Mouse (Mus musculus): Measurements from ENCODE around the gene Letm1.

The Letm1 gene

DNA sequence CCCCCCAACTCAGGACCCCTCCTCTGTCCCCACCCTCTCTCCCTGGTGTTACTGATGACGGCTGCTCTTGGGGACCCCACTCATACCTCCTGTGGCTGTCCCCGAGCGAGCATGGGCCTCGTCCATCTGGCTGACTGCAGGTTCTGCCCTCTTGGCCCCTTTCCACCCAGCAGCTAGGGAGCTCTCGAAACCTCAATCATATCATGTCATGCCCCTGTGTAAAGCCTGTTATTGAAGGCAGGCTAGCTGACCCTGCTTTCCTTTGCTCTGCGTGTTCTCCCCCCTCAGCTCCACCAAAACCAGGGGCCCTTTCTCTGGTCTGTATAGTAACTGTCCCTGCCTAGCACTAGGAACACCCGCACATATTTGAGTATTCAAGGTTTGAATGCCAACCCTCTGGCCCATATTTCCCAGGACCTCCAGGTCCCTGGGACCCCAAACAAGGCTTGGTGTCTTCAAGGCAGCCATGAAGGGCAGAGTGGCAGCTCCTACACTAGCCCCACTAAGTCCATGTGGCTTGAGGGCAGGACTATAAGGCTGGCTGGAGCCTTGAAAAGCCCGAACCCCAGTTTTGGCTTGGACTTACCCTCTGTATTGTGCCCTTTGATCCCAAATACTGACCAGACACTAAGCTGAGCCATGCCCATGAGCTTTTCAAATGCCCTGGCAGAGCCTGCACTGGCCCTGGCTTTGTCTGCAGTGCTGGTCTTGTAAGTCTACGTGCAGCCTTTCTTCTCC is 76.8 kb downstream of the Letm1 start:
- no peak for DNase-seq

GRCm38 (mm10) chr5:33704945-33705611 is 77.5 kb downstream of the Letm1 start:
- peak; percentile 59 for DNase-seq

GRCm38 (mm10) chr5:33703999-33704398 is 78.6 kb downstream of the Letm1 start:
- DNase-seq = no peak

GRCm38 (mm10) chr5:33701832-33702231 is 80.8 kb downstream of the Letm1 start:
- no peak for DNase-seq

DNA sequence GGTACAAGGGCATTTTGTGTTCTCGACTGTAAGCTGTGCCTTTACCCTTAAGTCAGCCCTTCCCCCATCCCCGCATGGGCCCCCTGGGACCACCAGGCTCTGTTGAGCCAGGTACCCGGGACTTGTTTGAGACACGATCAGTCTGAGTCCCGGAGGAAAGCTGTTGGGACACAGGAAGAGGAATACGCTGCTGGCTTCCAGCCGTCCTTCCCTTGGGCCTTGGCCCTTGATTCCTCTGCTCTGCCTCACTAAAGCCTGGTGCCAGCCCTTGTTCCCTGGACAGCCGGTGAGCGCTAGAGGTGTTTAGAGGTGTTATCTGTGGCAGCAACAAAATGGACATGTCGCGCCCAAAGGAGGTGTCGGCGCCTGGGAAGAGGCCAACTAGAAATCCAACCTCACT is 82.6 kb downstream of the Letm1 start:
- no peak for DNase-seq

DNA sequence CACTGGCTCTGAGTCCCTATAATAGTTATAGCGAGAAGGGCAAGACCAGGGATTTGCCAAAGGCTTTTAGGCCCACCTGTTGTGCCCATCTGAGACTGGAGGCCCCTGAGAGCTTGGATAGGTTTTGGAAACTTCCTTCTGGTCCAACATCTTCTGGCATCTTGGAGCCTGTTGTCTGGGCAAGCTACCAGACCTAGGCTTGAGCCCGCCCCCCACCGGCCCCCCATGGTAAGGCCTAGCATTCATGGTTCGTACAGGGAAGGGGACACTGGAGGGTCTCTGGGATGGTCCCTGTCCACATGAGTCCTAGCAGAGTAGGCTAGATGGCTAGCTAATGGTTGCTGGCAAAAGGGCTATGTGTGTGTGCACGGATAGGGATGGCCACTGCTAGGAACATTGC is 83.9 kb downstream of the Letm1 start:
- DNase-seq = no peak

GRCm38 (mm10) chr5:33697947-33698512 is 84.6 kb downstream of the Letm1 start:
- peak; percentile 97 for DNase-seq

- DNase-seq = no peak
Observed at GRCm38 (mm10) chr5:33697534-33697933, 85.1 kb downstream of the Letm1 start.

DNA sequence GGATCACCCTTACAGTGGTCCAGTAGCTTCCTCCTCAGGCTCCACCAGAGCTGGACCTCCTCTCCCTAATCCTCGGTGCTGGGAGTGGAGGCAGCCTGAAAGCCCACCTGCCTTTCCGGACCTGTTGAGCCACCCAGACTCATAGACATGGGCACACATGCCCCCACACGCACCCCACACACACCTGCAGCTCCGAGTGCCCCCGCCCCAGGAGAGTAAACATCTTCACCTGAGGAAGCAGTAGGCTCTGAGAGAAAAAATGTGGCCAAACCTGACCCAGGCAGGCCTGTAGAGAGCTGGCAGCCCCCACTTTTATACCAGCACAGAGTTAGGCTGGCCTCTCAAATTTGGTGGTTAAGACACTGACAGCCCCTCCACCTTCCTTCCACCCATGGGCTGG is 86.2 kb downstream of the Letm1 start:
- DNase-seq = no peak

DNA sequence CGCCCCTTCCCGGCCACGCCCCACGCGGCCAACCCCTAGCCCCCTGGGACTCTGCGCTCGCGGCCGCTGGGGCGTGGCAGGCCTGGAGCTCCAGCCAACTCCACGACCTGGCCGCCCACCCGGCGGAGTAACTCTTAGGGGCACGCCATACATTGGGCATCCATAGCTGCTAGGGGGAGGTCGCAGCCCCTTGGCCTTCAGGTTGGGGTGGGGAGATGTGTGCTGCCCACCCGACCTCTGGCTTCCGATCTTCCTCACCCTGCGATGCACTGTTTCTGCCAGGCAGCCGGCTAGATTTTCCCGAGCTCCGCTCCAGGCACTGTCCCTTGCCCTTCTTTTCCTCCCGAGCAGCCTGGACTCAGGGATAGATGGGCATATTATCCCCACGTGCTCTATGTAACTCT is 86.9 kb downstream of the Letm1 start:
- no peak for DNase-seq

- DNase-seq = peak; percentile 95
Observed at GRCm38 (mm10) chr5:33694848-33695717, 87.5 kb downstream of the Letm1 start.

DNA sequence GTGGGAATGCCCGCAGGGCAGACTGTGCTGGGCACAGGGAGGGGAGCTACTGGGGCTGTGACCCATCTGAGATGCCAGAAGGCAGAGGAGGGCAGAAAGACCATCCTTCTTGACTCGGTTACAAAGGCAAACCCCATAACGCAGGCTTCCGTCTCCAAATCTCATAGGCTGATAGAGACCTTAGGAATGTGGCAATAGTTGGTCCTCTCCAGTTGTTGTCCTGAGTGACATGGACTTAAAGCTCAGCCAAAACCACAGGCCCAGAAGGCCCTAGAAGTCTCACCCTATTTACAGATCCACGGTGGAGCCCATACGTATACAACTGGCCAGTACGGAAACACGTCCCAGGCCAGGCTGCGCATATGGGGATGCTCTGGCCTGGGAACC is 88.2 kb downstream of the Letm1 start:
- DNase-seq = no peak

- peak; percentile 51 for DNase-seq
Observed at GRCm38 (mm10) chr5:33692393-33692792, 90.2 kb downstream of the Letm1 start.

- DNase-seq = no peak
Observed at GRCm38 (mm10) chr5:33689852-33690645, 92.6 kb downstream of the Letm1 start.
